Mouse (Mus musculus) cerebellum, postnatal 14 days (tissue): ENCODE data around the gene Desi1.

Experiments
- DNase-seq, 2 experiments: peaks; one replicate each; pipeline ENCODE4 v3.0.0; 2021; ENCODE audit warnings: mixed read lengths in 2 of 2

The Desi1 gene

DNA sequence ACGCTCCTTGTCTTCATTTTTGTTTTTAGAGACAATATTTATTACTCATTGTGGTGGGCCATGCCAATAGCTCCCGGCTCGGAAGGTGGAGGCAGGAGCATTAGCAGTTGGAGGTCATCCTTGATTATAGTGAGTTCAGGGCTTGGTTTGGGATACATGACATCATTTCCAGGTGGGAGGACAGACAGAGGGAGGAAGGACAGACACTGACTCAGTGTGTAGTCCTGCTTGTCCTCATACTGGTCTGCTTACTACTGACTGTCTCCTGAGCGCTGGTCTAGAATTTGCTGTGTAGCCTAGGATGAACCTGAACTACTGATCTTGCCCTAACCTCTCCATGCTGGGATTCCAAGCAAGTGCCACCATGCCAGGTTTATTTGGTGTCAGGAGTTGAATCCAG lies at the start of gene Desi1:
TSS of gene Desi1 (minus strand) at position 101 of the 400 bp plus-strand sequence.
- no peak for DNase-seq

DNA sequence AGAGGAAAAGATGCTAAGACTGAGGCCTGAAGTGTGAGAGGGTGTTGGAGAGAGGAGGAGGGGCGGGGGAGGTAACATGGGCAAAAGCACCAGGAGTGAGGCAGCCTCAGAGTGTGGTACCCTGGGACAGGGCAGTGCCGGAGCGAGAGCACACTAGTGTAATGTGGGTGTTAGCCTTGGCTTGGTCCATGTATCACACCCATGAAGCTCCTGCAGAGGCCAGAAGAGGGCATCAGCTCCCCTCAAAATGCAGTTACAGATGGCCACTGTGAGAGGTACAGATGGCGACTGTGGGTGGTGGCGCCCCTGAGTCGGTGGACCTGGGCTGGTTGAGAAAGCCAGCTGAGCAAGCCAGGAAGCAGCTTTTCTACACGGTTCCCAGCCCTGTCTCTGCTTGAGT lies 47.5 kb upstream of the Desi1 start:
- peak; percentile 68 to 80 for DNase-seq

DNA sequence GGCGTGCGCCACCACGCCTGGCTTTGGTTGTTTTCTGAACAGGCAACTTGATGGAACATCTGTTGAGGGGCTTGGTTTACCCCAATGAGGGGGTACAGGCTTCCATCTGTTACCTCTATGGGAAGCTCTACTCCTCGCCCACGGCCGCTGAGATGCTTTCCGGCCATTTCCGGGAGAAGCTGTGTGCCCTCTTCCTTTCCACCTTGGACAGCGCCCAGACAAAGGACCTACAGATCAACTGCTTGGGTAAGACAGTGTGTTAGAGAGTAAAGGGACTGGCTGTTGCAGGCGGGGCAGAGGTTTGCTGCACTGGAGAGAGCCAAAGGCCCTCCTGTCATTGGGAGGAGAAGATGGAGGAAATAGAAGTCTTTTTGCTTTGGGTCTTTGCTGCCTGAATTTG lies 46.2 kb upstream of the Desi1 start:
- peak in 1 of 2 experiments; percentile 18 for DNase-seq

DNA sequence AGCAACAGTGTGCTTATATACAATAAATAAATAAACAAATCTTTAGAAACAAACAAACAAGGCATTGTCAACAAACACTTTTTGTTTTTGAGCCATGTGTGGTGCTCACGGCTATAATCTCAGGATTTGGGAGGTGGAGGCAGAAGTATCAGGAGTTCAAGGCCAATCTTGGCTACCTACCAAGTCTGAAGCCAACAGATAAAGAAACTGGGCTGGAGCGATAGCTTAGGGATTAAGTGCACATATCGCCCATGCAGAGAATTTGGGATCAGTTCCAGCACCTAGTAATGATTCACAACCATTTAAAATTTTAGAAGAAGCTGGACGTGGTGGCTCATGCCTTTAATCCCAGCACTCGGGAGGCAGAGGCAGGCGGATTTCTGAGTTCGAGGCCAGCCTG lies 39.8 kb upstream of the Desi1 start:
- DNase-seq, result no peak

DNA sequence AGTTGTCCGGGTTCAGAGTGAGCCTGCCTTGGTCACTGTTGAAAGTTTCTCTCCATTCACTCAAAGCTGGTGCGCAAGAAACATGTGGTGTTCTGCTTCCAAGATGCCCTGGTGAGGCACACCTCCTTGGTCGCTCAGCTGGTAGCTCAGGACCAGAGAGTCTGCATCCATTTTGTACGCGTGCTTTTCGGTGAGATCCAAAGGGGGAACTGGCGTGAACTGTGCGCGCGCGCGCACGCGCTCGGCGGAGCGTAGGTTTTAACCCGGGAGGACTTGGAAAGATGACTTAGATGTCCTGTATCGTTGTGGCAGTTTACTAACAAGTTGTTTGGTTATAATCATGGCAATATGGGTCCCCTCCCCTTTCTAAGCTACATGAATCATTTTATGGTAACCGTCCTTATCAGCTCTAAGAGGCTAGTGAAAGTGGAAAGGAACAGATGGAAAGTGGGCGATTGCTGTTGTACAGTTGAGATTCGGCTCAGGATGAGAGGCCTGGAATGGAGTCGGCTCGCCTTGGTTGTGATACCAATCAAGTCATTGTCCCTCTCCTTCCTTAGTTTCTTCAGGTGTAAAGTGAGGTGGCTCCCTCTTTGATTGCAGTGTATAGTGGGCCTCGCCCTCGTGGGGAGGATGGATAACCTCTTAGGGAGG lies 38.3 kb upstream of the Desi1 start:
- DNase-seq, result no peak

DNA sequence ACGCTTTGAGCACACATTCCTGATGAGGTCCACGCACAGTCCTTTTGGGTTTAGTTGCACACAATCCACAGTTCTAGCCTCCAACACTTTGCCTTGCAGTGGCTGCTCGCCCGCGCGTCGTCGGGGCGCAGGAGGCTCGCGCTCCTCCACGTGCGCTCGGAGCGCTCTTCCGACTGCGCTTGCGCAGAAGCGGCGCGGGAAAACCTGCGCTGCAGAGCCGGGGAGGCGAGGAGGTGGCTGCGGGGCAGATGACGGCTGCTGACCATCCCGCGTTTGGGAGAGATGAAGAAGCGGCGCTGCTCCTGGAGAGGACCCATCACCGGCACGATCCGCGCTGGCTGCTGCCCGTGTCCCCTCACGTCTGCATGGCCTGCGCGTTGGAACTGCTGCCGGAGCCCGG lies 36.2 kb upstream of the Desi1 start, which contains the start of gene Mei1:
TSS of gene Mei1 (plus strand) at position 99 of the 400 bp plus-strand sequence.
- DNase-seq, result peak in 1 of 2 experiments; percentile 24

DNA sequence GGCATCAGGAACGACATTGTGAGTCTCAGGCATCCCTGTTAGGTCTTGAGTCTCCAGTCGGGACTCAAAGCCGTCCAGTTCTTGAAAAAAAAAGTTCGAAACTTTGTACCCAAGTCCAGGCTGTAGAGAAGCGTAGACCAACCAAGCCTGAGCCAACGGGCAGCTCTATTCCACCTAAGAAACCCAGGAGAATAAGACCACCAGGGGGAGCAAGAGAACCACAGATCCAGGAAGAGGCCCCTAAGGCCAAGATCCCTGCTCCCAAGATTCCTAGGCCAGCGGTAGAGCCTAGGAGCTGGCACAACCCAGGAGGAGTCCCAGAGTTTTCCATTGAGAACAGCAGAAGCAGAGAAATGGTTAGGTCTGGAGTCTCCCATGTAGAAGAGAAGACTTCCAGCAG lies 31.8 kb upstream of the Desi1 start:
- DNase-seq, result peak; percentile 91 to 92

DNA sequence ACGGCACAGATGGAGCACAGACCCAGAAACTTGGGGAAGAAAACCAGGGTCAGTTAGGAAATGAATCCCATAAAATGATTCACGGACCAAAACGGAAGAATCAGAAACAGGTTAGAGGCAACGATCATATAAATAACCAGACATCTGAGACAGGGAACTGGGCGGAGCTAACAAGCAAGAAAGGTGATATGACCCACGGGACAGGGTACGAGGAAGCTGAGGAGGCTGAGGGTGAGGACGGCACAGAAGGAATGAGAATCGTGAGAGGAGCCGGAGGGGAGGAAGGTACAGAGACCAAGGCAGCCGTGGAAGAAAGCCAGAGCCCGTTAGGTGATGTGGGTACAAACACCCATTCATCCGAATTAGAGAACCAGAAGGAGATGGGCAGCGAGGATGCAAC lies 30.2 kb upstream of the Desi1 start:
- DNase-seq, result no peak

DNA sequence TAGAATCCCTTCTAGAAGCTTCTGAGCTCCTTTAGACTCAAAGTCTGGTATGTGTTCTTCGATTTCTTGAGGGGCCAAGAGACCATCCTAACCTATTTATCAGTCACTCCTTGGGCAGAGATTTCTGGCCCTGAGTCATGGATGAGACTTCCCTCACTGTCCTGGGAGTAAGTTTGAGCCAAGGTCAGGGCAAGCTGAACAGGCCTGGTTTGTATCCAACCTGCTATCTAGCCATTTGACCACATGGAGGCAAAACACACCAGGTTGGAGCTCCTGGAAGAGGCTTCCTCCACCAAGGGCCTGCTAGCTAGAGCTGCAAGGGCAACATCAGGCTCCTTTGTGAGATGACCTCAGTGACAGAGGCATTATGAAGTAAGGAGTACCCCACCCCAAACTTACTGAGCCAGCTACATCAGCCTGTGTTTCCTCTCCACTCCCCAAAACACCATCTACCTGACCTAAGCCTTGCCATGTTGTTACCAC lies 25.1 kb upstream of the Desi1 start, which contains the start of gene 4930407I10Rik:
TSS of gene 4930407I10Rik (plus strand) at position 433 of the 483 bp plus-strand sequence.
- no peak for DNase-seq

DNA sequence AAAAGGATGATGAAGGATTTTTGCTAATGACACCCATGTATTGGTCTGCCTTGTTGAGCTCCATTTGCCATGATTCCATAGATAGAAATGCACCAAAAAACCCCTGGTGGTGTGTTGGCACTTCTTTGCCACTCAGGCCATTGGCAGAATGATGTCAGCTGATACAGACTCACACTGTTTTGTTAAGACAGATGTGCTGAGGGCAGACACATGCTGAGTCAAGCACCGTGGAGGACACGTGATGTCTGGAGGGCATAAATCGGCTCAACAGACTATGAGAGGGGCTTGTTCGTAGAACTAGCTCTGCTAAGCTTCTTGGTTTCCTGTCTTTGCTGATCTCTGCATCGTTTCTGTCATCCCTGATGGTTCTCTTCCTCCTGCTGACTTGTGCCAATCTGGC lies 18.9 kb upstream of the Desi1 start:
- no peak for DNase-seq

DNA sequence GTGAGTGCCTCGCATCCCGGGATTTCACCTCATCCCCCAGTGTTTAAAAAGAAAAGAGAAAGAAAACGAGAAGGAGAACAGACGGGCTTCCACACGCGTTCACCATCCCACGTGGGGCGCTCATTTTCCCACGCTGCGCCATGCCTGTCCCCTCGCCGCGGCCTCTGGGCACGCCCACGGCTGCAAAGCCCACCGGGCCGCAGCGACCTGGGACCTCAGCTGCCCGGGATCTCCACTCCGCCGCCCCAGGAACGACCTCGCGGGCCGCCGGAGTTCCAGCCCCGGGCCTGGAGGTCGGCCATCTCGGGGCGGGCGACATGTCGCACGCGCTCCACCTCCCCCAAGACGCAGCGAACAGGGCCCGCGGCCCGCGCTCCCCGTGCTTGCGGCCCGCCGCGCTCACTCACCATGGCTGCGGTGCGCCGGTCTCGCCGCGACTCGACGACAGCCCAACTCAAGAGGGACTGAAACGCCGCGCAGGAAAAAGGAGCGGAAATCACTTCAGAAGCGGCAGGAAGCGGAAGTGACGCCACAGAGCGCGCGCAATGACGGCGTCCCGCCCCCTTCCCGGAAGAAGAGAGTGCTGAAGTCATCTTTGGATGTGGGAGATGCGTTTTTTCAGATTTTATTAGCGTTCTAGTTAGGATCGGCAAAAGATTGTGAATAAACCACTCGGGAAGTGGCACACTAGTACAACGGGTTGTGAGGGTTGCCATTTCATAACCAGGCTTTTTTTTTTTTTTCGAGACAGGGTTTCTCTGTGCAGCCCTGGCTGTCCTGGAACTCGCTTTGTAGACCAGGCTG lies 13.6 kb upstream of the Desi1 start, which contains the start of gene Snu13:
TSS of gene Snu13 (minus strand) at position 519 of the 804 bp plus-strand sequence.
- peak; percentile 94 to 97 for DNase-seq

DNA sequence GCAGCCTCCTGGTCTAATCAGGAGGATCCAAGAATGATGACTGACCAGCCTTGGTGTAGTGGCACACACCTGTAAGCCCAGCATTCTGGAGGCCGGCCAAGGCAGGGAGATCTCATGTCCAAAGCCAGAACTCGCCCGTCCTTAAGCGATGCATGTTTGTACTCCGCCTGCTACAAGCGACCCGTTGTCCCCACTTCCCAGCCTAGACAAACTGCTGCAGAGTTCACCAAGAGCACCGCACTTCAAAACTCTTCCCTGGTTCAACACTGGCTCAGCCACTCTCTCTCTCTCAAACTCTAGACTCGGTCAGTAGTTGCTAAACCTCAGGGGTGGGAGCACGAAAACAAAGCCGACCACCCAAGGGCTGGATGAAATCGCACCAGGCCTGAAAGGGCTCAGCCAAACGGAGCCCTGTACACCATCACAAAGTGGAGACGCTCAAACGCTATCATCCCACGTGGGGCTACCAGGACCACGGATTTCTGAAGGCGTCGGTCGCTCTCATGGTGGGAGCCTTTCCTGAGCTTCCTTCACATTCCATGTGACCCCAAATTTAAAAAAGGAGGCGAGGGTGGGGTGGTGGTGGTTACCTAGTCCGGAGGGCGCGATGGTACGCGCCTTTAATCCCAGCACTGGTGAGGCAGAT lies 12.7 kb upstream of the Desi1 start:
- DNase-seq, result peak; percentile 35 to 54

DNA sequence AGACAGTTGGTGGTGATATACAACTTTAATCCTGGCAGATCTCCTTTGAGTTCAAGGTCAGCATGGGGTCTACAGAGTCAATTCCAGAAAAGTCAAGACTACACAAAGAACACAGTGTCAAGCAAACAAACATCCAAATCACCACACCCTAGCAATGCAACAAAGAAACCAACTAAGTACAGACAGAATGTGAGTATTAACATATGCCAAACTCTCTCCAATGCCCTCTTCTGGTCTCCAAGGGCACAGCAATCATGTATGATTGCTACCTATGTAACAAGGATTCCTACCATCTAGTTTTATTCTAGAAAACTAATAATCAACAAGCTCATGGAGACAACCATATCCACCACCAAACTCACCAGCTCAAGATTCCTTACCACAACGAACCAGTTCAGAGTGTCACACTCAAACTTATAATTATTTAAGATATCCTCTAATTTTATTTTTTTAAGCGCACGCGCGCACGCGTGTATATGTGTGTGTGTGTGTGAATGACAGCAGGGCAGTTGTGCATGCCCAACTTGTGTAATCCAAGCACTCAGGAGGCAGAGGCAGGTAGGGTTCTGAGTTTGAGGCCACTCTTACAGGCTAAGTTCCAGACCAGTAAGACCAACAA lies 10.6 kb upstream of the Desi1 start:
- peak; percentile 30 to 40 for DNase-seq

DNA sequence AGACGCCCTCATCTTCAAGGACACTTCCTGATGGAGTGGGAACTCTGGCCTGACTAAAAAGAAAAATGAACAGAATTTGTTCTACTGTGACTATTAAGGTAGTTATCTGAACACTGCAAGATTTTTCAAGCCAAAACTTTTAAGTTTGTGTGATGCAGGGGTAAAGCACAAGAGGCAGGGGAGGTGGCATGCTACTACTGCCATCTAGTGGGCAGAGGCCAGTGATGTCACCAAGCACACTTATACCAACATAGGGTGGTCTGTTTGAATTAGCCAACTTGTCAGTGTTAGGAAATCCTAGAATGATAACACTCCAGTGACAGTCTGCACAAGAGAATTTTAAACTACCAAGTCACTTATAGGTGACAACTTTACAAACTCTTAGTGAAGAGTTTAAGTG lies 7.0 kb upstream of the Desi1 start:
- DNase-seq, result peak; percentile 60

DNA sequence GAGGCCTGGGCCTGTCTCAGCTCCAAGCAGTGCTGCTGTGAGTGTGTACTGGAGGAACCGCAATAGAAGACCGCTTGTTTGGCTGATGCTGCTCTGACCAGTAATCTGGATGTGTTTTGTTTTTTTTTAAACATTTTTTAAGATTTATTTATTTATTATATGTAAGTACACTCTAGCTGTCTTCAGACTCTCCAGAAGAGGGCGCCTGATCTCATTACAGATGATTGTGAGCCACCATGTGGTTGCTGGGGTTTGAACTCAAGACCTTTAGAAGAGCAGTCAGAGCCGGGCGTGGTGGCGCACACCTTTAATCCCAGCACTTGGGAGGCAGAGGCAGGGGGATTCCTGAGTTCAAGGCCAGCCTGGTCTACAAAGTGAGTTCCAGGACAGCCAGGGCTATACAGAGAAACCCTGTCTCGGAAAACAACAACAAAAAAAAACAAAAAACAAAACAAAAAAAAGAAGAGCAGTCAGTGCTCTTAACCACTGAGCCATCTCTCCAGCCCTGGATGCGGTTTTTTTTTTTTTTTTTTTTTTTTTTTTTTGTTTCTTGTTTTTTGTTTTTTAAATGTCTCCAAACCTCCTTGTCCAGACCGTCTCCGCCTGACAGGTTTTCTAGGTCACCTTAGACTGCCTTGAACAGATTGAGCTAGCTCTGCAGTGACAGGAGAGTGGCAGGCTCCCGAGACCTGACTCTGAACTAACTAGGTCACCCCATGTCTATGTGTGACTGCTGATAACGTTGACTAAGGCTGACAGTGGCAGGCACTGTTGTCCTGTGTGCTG lies 2.4 kb upstream of the Desi1 start:
- peak; percentile 41 to 53 for DNase-seq

DNA sequence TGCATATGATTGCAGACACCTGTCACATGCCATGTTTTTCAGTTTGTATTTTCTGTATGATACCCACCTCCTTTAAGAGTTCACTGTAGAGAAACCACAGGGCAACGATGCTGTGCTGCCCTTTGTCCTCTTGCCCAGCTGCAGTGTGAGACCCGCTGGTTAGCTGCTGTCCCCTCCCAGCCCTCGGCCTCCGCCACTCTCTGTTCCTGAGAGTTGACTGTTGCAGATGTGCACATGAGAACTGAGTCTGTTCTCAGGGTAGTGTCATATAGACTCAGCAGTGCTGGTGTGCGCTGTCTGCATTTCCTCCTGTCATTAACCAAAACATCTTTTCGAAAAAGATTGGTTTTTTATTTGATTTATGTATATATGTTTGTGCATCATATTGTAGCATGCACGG lies 1.3 kb downstream of the Desi1 start:
- no peak for DNase-seq

DNA sequence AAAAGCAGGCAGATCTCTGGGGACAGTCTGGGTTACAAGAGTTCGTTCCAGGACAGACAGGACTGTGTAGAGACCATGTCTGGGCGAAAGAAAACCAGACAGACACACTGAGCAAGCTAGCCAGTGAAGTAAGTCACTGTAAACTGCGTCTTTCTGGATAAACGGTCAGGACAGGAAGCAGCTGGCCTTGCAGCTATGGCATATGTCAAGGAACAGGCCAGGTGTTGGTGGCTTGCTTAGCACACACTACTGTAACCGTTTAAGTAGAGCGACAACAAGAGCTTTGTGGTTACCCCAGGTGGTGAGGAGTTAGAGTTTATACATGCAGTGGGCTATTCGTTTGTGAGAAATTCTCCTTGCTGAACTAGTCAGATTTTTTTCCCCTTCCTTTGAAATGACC lies 5.9 kb downstream of the Desi1 start:
- DNase-seq, result no peak

DNA sequence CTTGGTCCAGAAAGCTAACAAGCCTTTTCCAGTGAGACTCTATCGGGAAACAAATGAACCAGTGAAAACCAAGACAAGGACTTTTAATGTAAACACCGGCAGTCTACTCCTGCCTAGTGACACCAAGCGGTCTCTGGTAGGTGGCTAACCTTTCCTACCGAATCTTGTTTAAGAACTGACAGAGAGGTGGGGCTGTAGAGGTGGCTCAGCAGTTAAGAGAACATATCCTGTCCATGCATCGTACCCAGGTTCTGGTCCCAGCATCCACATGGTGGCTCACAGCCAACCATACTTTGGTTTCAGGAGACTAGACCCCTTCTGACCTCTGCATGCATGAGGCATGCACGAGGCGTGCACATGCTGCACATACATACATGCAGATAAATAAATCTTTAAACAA lies 6.4 kb downstream of the Desi1 start:
- no peak for DNase-seq

DNA sequence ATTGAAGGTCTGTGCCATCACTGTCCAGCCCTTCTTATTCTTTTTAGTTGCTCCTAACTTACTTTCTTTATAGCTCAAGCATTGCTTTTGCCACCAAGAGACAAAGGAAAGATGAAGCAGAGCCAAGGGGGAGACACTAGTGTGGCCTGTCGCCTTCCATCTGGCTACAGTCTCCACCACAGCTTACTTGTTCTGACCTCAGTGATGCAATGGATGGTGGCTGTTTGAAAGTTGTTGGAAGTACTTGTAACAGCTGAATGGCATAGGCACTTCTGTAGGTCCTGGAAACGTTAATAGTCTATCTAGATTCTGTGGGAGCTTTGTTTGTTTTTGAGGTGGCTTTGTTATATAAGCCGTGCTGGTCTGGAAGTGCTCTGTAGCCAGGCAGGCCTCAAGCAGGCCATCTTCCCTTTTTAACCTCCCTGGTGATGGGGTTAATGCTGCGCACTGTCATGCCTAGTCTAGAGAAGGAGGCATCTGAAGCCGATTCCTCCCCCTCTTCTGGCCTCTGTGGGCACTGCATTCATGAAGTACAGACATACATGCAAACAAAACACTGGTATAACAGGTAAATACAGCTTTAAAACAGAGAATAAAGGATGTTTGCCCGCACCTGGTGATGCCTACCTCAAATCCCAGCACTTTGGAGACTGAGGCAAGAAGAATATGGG lies 9.6 kb downstream of the Desi1 start:
- no peak for DNase-seq

DNA sequence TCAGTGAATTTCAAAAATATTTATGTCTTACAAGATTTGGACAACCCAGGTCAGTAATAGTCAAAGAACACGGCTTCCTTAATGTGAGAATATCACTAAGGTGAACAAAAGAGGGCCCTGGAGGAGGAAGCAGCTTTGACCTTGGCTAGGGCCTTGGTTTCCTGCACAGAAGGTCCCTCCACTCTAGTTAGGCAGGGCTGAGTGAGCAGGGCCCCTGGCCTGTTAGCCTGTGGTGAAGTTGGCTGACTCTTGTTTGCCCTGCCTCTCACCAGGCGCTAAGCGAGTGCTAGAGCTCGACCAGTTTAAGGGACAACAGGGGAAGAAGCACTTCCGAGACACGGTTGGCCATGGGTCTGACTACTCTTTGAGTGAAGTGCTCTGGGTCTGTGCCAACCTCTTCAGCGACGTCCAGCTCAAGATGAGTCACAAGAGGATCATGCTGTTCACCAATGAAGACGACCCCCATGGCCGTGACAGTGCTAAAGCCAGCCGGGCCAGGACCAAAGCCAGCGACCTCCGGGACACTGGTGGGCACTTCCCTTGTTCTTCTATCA lies 11.1 kb downstream of the Desi1 start:
- DNase-seq, result peak in 1 of 2 experiments; percentile 20

DNA sequence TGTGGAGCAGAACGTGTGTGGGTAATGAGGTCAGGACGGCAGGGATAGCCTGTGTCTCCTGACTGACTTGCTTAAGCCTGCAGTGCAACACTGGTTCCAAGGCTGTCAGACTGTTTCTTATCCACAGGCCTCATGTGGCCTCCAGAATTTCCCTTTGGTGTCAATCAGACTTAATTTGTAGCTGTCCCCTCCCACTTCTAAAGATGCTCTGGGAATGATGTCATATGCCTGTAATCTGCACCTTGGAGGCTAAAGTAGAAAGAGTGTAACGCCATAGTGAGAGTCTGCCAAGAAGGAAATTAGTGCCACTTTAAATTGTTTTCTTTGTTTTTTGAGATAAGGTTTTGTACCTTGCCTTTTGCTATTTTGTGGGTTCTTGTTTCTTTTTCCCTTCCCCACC lies 14.4 kb downstream of the Desi1 start:
- no peak for DNase-seq
